Mouse (Mus musculus) lung, postnatal 0 days (tissue): ENCODE results near the gene Ttc34. TPM values are rescaled to one million over a fixed set of nuclear protein-coding genes. Genes with fewer than 3 reads are reported as not detected.

ENCODE experiments used
- ATAC-seq: fragments of 200-750 bp; cut with Nextera tagmentation; 2 replicates; pipeline ENCODE4 v1.8.0; 2017; ENCODE audit warnings: moderate library complexity
- DNase-seq: peaks from one replicate; pipeline ENCODE4 v3.0.0-alpha.2; 2016; ENCODE audit warnings: low spot score
- H3K27ac ChIP-seq: fragments of 300-500 bp; sonication (generic); 2 replicates; pipeline ENCODE4 v1.5.1; 2014; ENCODE audit warnings: antibody characterized with exemption, mild to moderate bottlenecking, low read length, mixed read lengths
- H3K27me3 ChIP-seq: fragments of 300-500 bp; sonication (generic); replicated peaks from 2 replicates; pipeline ENCODE4 v1.6.1; 2014; ENCODE audit warnings: low read length, mixed read lengths; ENCODE audit not compliant: insufficient read depth
- H3K36me3 ChIP-seq: fragments of 300-500 bp; sonication (generic); 2 replicates; pipeline ENCODE4 v1.6.1; 2014; ENCODE audit warnings: low read length, mixed read lengths; ENCODE audit not compliant: insufficient read depth
- H3K4me1 ChIP-seq: fragments of 300-500 bp; sonication (generic); 2 replicates; pipeline ENCODE4 v1.6.1; 2014; ENCODE audit warnings: antibody characterized with exemption, low read depth, low read length, mixed read lengths; ENCODE audit not compliant: insufficient read depth
- H3K4me2 ChIP-seq: fragments of 300-500 bp; sonication (generic); replicated peaks from 2 replicates; pipeline ENCODE4 v1.6.1; 2014; ENCODE audit warnings: low read depth, mild to moderate bottlenecking, low read length, moderate library complexity, mixed read lengths
- H3K4me3 ChIP-seq: fragments of 300-500 bp; sonication (generic); 2 replicates; pipeline ENCODE4 v1.5.1; 2014; ENCODE audit warnings: low read depth, low read length
- H3K9ac ChIP-seq: fragments of 300-500 bp; sonication (generic); replicated peaks from 2 replicates; pipeline ENCODE4 v1.6.1; 2014; ENCODE audit warnings: low read depth, mild to moderate bottlenecking
- H3K9me3 ChIP-seq: fragments of 300-500 bp; sonication (generic); 2 replicates; pipeline ENCODE4 v1.6.1; 2016; ENCODE audit warnings: low read length, mixed read lengths
- CTCF ChIP-seq: IDR thresholded peaks from 2 replicates; pipeline ENCODE4 v1.5.1; 2016; ENCODE audit warnings: antibody characterized with exemption, mild to moderate bottlenecking
- EP300 ChIP-seq: IDR thresholded peaks from 2 replicates; pipeline ENCODE4 v1.6.1; 2016; ENCODE audit warnings: antibody characterized with exemption, mild to moderate bottlenecking, control low read depth
- WGBS: fragments of 180-500 bp; shearing (Covaris S2); extraction: QIAGEN DNeasy Blood & Tissue Kit; methylation state at CpG from one replicate; pipeline ENCODE4 v1.1.7; 2014; 5-methylcytosine and 5-hydroxymethylcytosine counted together
- polyA plus RNA-seq: library from polyadenylated mRNA; unstranded; fragments of >200 nt; fragmentation: Nextera tagmentation; extraction: Ambion mirVana; gene quantifications from 2 replicates; pipeline ENCODE4 v1.2.1, GENCODE M21; 2015

Ttc34 gene
- polyA plus RNA-seq, 1 experiment from 2014 or later, result 0.56 TPM

DNA sequence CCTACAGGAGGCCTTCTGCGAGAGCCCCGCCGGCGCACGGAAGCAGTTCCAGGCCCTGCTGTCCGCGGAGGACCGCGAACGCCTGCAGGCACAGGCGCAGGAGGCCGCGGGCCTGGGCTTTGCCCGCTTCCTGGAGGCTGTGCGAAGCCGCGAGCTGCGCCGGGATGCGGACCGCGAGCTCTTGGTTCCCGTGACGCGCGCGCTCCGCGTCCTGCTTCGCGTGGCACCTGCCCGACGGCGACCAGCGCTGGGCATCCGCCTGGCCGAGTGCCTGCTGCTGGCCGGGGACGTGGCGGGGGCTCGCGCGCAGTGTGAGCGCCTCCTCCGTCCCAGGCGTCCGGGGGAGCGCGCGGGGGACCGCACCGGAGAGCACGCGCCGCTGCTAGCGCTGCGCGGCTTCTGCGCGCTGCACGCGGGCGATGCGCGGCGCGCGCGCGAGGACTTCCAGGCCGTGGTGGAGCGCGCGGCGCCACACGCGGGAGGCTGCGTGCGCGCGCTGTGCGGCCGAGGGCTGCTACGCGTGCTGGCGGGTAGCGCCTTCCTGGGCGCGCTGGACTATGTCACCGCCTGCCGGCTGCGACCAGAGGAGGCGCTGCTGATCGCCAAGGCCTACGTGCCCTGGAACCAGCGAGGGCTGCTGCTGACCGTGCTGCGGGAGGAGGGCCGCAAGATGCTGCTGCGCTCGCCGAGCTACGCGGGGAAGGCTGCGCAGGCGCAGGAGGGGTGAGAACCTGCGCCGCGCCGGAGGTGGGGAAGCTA is 18.6 kb downstream of the Ttc34 start:
- TF ChIP-seq CTCF (peak; percentile 75), EP300 (no peak)
- Histone ChIP-seq H3K4me1 (no peaks in the 10 kb centered on the region; the same call in 1 of the 2 replicates), H3K9me3 (no peaks in the 10 kb centered on the region), H3K4me2 (peak overlapping the region; percentile 81), H3K36me3 (no peaks in the 10 kb centered on the region), H3K27me3 (peaks cover 27% of the 10 kb centered on the region), H3K9ac (no peak overlapping the region), H3K4me3 (peak overlapping the region; percentile 39), H3K27ac (no peak overlapping the region)
- ATAC-seq (peak; percentile 94), DNase-seq (peak; percentile 70)
- under 1% methylated on average over 82 of the region's 110 CpGs for WGBS

DNA sequence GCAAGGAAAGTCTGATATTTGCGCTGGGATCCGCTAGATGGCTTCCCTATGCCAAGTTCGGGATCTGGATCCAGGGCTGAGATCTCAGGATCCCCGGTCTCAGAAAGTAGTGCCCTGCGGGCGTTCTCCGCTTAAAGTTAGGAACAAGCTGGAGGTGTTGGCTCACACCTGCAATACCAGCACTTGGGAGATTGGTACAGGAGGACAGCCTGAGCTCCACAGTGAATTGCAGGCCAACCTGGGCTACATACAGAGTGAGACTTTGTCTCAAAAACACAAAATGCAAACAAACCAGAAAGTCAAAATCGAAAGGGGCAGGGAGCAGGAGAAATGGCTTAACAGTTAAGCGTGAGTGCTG is 19.2 kb downstream of the Ttc34 start:
- Histone ChIP-seq H3K27me3 (peaks cover 27% of the 10 kb centered on the region), H3K9me3 (no peaks in the 10 kb centered on the region), H3K9ac (no peak overlapping the region), H3K36me3 (no peaks in the 10 kb centered on the region), H3K4me2 (peak overlapping the region; percentile 81), H3K4me3 (peak overlapping the region; percentile 39), H3K27ac (no peak overlapping the region), H3K4me1 (no peaks in the 10 kb centered on the region; the same call in 1 of the 2 replicates)
- 14% methylated on average over 9 of the region's 9 CpGs for WGBS
- ATAC-seq (peak; percentile 4; the same call in 1 of the 2 replicates), DNase-seq (no peak)
- TF ChIP-seq EP300 (no peak), CTCF (no peak)

DNA sequence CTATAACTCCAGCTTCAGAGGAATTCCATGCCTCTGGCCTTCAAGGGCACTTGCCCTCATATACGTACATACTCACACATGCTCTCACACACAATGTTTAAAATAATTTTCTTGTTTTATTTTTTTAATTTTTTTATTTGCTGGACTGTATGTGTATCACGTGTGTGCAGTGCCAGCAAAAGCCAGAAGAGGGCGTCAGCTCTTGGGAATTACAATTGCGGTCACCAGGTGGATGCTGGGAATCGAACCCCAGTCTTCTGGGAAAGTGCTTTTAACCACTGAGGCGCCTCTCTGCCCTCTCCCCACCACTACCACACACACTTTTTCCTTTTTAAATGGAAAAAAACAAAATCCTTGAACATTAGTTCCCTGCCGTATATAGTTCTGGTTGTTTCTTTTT is 19.6 kb downstream of the Ttc34 start:
- no peak overlapping the region for H3K4me3 ChIP-seq
- H3K27ac ChIP-seq, result no peak overlapping the region
- H3K27me3 ChIP-seq, result peaks cover 27% of the 10 kb centered on the region
- no peaks in the 10 kb centered on the region; the same call in 1 of the 2 replicates for H3K4me1 ChIP-seq
- ATAC-seq, result no peak
- DNase-seq, result no peak
- TF ChIP-seq CTCF (no peak), EP300 (no peak)
- H3K4me2 ChIP-seq, result no peak overlapping the region
- H3K36me3 ChIP-seq, result no peaks in the 10 kb centered on the region
- no peak overlapping the region for H3K9ac ChIP-seq
- WGBS, result 82% methylated on average over 7 of the region's 7 CpGs
- H3K9me3 ChIP-seq, result no peaks in the 10 kb centered on the region

DNA sequence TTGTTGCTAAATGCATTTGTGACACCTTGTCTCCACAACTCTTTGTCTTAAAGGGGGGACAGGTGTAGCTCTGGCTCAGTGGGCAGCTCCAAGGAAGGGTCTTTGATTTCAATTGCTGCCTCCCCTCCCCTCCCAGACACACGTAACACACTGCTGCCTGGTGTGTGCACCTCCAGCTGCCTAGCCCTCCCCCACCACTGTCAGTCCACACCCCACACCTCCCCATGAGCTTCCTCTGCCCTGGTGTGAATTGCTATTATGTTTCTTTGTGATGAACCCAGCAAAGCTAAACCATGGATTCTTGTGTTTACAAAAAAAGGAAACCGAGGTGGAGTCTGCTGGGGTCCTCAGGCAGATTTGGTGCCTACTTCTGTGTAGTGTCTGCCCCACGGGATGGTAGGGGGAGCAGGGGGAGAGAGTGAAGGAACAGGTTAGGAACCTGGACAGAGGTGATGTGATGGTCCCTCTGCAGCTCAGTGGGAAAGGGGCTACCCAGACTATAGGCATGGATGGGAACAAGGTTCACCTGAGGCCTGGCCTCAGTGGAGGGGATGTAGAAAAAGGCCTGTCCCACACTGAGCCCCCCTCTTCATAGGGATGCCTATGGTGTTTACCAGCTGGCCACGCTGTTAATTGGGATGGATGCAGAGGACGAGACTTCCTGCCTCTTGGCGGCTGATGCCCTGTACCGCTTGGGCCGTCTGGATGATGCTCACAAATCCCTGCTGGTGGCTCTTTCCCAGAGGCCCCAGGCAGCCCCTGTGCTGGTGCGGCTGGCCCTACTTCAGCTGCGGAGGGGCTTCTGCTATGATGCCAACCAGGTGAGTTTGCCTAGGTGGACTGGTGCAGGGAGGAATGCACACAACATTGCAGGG is 20.3 kb downstream of the Ttc34 start:
- Histone ChIP-seq H3K27me3 (peaks cover 27% of the 10 kb centered on the region), H3K4me2 (no peak overlapping the region), H3K9me3 (no peaks in the 10 kb centered on the region), H3K9ac (no peak overlapping the region), H3K27ac (no peak overlapping the region), H3K4me3 (no peak overlapping the region), H3K36me3 (no peaks in the 10 kb centered on the region), H3K4me1 (no peaks in the 10 kb centered on the region; the same call in 1 of the 2 replicates)
- ATAC-seq (no peak), DNase-seq (no peak)
- no peak for TF ChIP-seq CTCF
- TF ChIP-seq EP300, result no peak
- WGBS, result 69% methylated on average over 10 of the region's 10 CpGs

DNA sequence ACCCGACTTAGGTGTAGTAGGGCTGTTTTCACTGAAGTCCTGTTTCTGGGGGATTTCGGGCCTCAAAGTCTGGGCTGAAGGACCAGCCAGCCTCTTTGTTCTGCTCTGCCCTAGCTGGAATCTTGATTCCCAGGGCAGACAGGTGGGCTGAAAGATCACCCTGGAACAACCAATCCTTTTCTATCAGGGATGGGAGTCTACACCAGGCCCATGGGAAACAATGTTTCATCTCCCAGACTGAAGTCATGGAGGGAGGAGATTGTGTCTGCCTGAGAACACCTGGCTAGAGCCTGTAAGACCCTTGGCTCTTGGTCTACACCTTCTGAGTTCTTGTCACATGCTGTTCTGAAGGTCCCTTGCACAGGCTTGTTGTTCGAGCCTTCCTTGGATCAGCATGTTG is 21.3 kb downstream of the Ttc34 start:
- Histone ChIP-seq H3K4me1 (no peaks in the 10 kb centered on the region; the same call in 1 of the 2 replicates), H3K27me3 (peaks cover 26% of the 10 kb centered on the region), H3K27ac (no peak overlapping the region), H3K9ac (no peak overlapping the region), H3K4me3 (no peak overlapping the region), H3K4me2 (no peak overlapping the region), H3K9me3 (no peaks in the 10 kb centered on the region), H3K36me3 (no peaks in the 10 kb centered on the region)
- DNase-seq, result no peak
- TF ChIP-seq CTCF (no peak), EP300 (no peak)
- 59% methylated on average over 3 of the region's 3 CpGs for WGBS
- no peak for ATAC-seq

DNA sequence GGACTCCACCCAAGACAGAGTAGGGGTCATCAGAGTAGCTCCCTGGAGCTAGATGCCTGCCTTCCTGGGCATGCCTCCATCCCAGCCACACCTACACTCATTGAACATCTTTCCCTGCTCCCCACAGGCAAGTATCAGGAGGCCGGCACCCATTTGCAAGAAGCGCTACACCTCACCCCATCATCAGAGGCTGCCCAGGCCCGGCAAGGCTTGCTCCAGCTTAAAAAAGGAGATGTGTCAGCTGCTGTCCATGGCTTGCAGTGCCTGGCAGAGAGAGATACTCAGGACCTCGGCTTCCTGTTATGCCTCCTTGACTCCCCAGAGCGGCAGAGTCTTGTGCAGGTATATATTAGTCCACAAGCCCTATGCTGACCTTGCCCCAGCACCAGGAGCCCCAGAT is 24.7 kb downstream of the Ttc34 start:
- TF ChIP-seq CTCF, result no peak
- no peak for TF ChIP-seq EP300
- Histone ChIP-seq H3K4me2 (no peak overlapping the region), H3K9me3 (no peaks in the 10 kb centered on the region), H3K27ac (no peak overlapping the region), H3K9ac (no peak overlapping the region), H3K4me3 (no peak overlapping the region), H3K27me3 (no peaks in the 10 kb centered on the region; the same call in 1 of the 2 replicates), H3K36me3 (no peaks in the 10 kb centered on the region), H3K4me1 (peaks cover 4% of the 10 kb centered on the region)
- 66% methylated on average over 5 of the region's 5 CpGs for WGBS
- DNase-seq (no peak), ATAC-seq (no peak)
